Mouse (Mus musculus) MEL (cell line): Measurements from ENCODE around the gene Klf11.

Experiments
- BHLHE40 ChIP-seq: IDR thresholded peaks from 2 replicates; pipeline ENCODE4 v1.6.1; 2012; ENCODE audit warnings: low read depth, mild to moderate bottlenecking, inconsistent platforms, low read length, improper control_type of control experiment, borderline replicate concordance
- CTCF ChIP-seq, 3 experiments: IDR thresholded peaks in 2 of 3; conservative IDR thresholded peaks in 1 of 3; 2 replicates each; pipeline ENCODE4 v1.5.1; 2011 to 2012; ENCODE audit warnings: low read length in 3 of 3, low read depth in 2 of 3, mild to moderate bottlenecking in 2 of 3, improper control_type of control experiment in 1 of 3, inconsistent platforms in 1 of 3, mixed read lengths in 1 of 3, moderate library complexity in 1 of 3; ENCODE audit not compliant: control insufficient read depth in 1 of 3, insufficient read depth in 1 of 3, poor library complexity in 1 of 3, severe bottlenecking in 1 of 3
- EP300 ChIP-seq, 2 experiments: IDR thresholded peaks; 2 replicates each; pipeline ENCODE4 v1.6.1; 2011; ENCODE audit warnings: improper control_type of control experiment in 2 of 2, low read length in 2 of 2, low read depth in 1 of 2, mild to moderate bottlenecking in 1 of 2
- GATA1 ChIP-seq: IDR thresholded peaks from 2 replicates; pipeline ENCODE4 v1.6.1; 2011; ENCODE audit warnings: low read depth, low read length, improper control_type of control experiment
- HCFC1 ChIP-seq: IDR thresholded peaks from 2 replicates; pipeline ENCODE4 v1.6.1; 2012; ENCODE audit warnings: low read depth, mild to moderate bottlenecking, inconsistent platforms, low read length, improper control_type of control experiment, moderate library complexity
- MEF2A ChIP-seq: IDR thresholded peaks from 2 replicates; pipeline ENCODE4 v1.6.1; 2014; ENCODE audit warnings: low read depth, mild to moderate bottlenecking, inconsistent platforms, low read length, improper control_type of control experiment; ENCODE audit not compliant: poor library complexity, insufficient replicate concordance, severe bottlenecking; ENCODE audit errors: extremely low read depth
- NELFE ChIP-seq: IDR thresholded peaks from 2 replicates; pipeline ENCODE4 v1.6.1; 2011; ENCODE audit warnings: low read depth, low read length, improper control_type of control experiment
- NRF1 ChIP-seq: IDR thresholded peaks from 2 replicates; pipeline ENCODE4 v1.6.1; 2014; ENCODE audit warnings: low read depth, mild to moderate bottlenecking, inconsistent platforms, low read length, improper control_type of control experiment, moderate library complexity; ENCODE audit not compliant: poor library complexity, insufficient read depth, severe bottlenecking
- POLR2A ChIP-seq, 2 experiments: IDR thresholded peaks; 2 replicates each; pipeline ENCODE4 v1.6.1; 2011 to 2012; ENCODE audit warnings: low read length in 2 of 2, mild to moderate bottlenecking in 2 of 2, control low read depth in 1 of 2, improper control_type of control experiment in 1 of 2, low read depth in 1 of 2, moderate library complexity in 1 of 2; ENCODE audit not compliant: control insufficient read depth in 1 of 2, insufficient read depth in 1 of 2, poor library complexity in 1 of 2
- TAL1 ChIP-seq: IDR thresholded peaks from 2 replicates; pipeline ENCODE4 v1.6.1; 2012; ENCODE audit warnings: mild to moderate bottlenecking, inconsistent platforms, low read length, moderate library complexity, mixed read lengths
- ZC3H11A ChIP-seq: IDR thresholded peaks from 2 replicates; pipeline ENCODE4 v1.6.1; 2012; ENCODE audit warnings: low read depth, mild to moderate bottlenecking, inconsistent platforms, low read length, improper control_type of control experiment
- ZKSCAN1 ChIP-seq: IDR thresholded peaks from 2 replicates; pipeline ENCODE4 v1.6.1; 2012; ENCODE audit warnings: low read depth, mild to moderate bottlenecking, inconsistent platforms, low read length, improper control_type of control experiment, moderate library complexity

- TF ChIP-seq CTCF (IDR thresholded peaks at IDR 0.05 in 2 of 3, conservative IDR thresholded peaks at IDR 0.05 in 1 of 3; ENCODE audit: control insufficient read depth in 1 of 3, insufficient read depth in 1 of 3, low read depth in 2 of 3, low read length in 3 of 3, poor library complexity in 1 of 3, severe bottlenecking in 1 of 3): no peak
- TF ChIP-seq POLR2A (IDR thresholded peaks at IDR 0.05; ENCODE audit: control insufficient read depth in 1 of 2, insufficient read depth in 1 of 2, low read depth in 1 of 2, low read length in 2 of 2, poor library complexity in 1 of 2): no peak
- no peak for TF ChIP-seq ZKSCAN1
- TF ChIP-seq NELFE: no peak
- TF ChIP-seq GATA1: no peak
- TF ChIP-seq NRF1: no peak
- TF ChIP-seq TAL1: no peak
- TF ChIP-seq EP300 (IDR thresholded peaks at IDR 0.05; ENCODE audit: low read depth in 1 of 2, low read length in 2 of 2): no peak
- TF ChIP-seq HCFC1: no peak
- TF ChIP-seq MEF2A: no peak
- no peak for TF ChIP-seq ZC3H11A
- no peak for TF ChIP-seq BHLHE40
Observed at GRCm38 (mm10) chr12:24656436-24656835, 5.4 kb downstream of the Klf11 start.
